ENCODE assay signal across 8 mouse cellular contexts in the genomic region with DNA sequence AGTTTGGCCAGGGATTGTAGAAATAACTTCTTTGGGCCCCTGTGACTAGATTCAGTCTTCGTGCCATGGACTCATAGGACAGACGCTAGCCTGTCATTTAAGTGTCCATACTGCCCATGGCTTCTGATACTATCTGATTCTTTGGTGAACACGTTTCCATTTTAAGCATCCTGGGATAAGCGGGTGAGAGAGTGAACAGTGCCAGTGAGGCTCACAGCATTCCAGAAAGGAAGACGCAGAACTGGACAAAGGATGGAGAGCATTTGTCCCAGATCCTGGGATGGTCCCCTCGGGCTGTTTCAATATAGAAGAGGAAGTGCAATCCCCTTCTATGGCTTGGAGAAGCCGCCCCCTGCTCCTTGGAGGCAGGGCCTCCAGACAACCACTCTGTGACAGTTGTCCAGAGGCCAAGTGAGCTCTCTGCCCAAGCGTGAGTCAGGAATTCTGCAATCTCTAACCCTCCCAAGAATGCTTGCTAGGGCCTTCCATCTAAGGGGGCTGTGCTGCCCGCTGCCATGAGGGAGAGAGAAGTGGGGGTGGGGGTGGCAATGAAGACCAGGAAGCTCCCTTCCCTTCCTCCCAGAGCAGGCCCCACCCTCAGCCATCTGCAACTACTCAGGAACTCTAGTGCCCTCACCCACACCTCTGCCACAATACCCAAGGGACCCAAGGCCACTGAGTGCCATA. TPM values are rescaled to one million over a fixed set of nuclear protein-coding genes. Genes with fewer than 3 reads are reported as not detected.
DNase-seq lines count a peak whose midpoint lies in the region; ATAC-seq and TF ChIP-seq lines count a peak whose summit lies in the region.

No protein-coding gene starts in this region.

- no peaks in the 10 kb centered on the region for H3K36me3 ChIP-seq in forebrain, embryonic 13.5 days (ENCODE audit: poor library complexity, severe bottlenecking)
- H3K36me3 ChIP-seq in hindbrain, embryonic 10.5 days = no peaks in the 10 kb centered on the region
- no peaks in the 10 kb centered on the region for H3K36me3 ChIP-seq in liver, embryonic 16.5 days (ENCODE audit: control insufficient read depth, insufficient read depth)

- WGBS in forebrain, embryonic 13.5 days = 28% methylated on average over 8 of the region's 9 CpGs
- 33% methylated on average over 9 of the region's 9 CpGs for WGBS in hindbrain, embryonic 10.5 days
- WGBS in liver, embryonic 16.5 days (ENCODE audit: insufficient replicate concordance) = 45% methylated on average over 9 of the region's 9 CpGs

- H3K4me2 ChIP-seq in forebrain, embryonic 13.5 days = peak overlapping the region; percentile 42; the same call in 1 of the 2 replicates
- H3K4me2 ChIP-seq in liver, embryonic 16.5 days (ENCODE audit: low read depth, low read length) = no peak overlapping the region

- H3K9me3 ChIP-seq in forebrain, embryonic 13.5 days (replicated peaks) = no peaks in the 10 kb centered on the region
- H3K9me3 ChIP-seq in hindbrain, embryonic 10.5 days = no peaks in the 10 kb centered on the region
- no peaks in the 10 kb centered on the region for H3K9me3 ChIP-seq in liver, embryonic 16.5 days (replicated peaks; ENCODE audit: control insufficient read depth, low read length)

- peaks cover 79% of the 10 kb centered on the region for H3K4me1 ChIP-seq in forebrain, embryonic 13.5 days
- H3K4me1 ChIP-seq in hindbrain, embryonic 10.5 days (replicated peaks) = peaks cover 84% of the 10 kb centered on the region
- H3K4me1 ChIP-seq in liver, embryonic 16.5 days (ENCODE audit: control insufficient read depth, low read depth, low read length) = peaks cover 6% of the 10 kb centered on the region

- DNase-seq in layer of hippocampus, adult 2 months (ENCODE audit: low spot score in 2 of 2) = no peak
- DNase-seq in layer of hippocampus, adult 8-10 months (ENCODE audit: low spot score in 2 of 2) = no peak
- peak; percentile 31 for DNase-seq in hindbrain, embryonic 10.5 days (ENCODE audit: low spot score)
- peak; percentile 47 for DNase-seq in ovary, postnatal 36 days (ENCODE audit: low spot score)
- DNase-seq in spleen, postnatal 4 days (ENCODE audit: low spot score in 2 of 2) = no peak
- no peak for DNase-seq in right cerebral cortex, postnatal 25 days

- peak overlapping the region; percentile 31 for H3K9ac ChIP-seq in forebrain, embryonic 13.5 days
- H3K9ac ChIP-seq in liver, embryonic 16.5 days (ENCODE audit: low read depth, low read length) = no peak overlapping the region; the same call in 1 of the 2 replicates

- H3K27me3 ChIP-seq in forebrain, embryonic 13.5 days = no peaks in the 10 kb centered on the region
- no peaks in the 10 kb centered on the region for H3K27me3 ChIP-seq in hindbrain, embryonic 10.5 days (ENCODE audit: insufficient read depth, poor library complexity, severe bottlenecking)
- peaks cover 8% of the 10 kb centered on the region for H3K27me3 ChIP-seq in liver, embryonic 16.5 days (ENCODE audit: control insufficient read depth, insufficient read depth, low read depth, low read length)

- H3K27ac ChIP-seq in layer of hippocampus, adult 2 months = peak overlapping the region; percentile 83
- H3K27ac ChIP-seq in forebrain, embryonic 13.5 days = peak overlapping the region; percentile 90
- H3K27ac ChIP-seq in hindbrain, embryonic 10.5 days = peak overlapping the region; percentile 99
- H3K27ac ChIP-seq in liver, embryonic 16.5 days (ENCODE audit: low read length) = 0 out of 2 replicates have a peak overlapping the region, but pooled peaks have one; percentile 19

- no peak for ATAC-seq in forebrain, embryonic 13.5 days
- ATAC-seq in liver, embryonic 16.5 days (ENCODE audit: low read depth) = no peak; the same call in 1 of the 2 replicates

- no peak for TF ChIP-seq CTCF in layer of hippocampus, adult 2 months (conservative IDR thresholded peaks at IDR 0.05)

- no peak overlapping the region; the same call in 1 of the 2 replicates for H3K4me3 ChIP-seq in layer of hippocampus, adult 2 months
- no peak overlapping the region for H3K4me3 ChIP-seq in forebrain, embryonic 13.5 days
- H3K4me3 ChIP-seq in hindbrain, embryonic 10.5 days = peak overlapping the region; percentile 39
- H3K4me3 ChIP-seq in liver, embryonic 16.5 days (ENCODE audit: low read depth, low read length) = no peak overlapping the region

RNA-seq across cellular contexts. Expression of gene Serpinh1, which starts 3.3 kb away (rescaled TPM):
- total RNA-seq in layer of hippocampus, adult 2 months (2021) = 10 to 100 TPM; 20.7 to 21.1 TPM
- total RNA-seq in layer of hippocampus, adult 8-10 months (2022) = 10 to 100 TPM; 16.8 to 24.1 (median 21.3) TPM
- polyA plus RNA-seq in forebrain, embryonic 13.5 days (2015; fragmentation: Nextera tagmentation; extraction: Ambion mirVana) = 261 and 291 TPM in 2 replicates
- polyA plus RNA-seq in hindbrain, embryonic 10.5 days (2016; fragmentation: Nextera tagmentation; extraction: Ambion mirVana) = 861 and 996 TPM in 2 replicates
- polyA plus RNA-seq in liver, embryonic 16.5 days (2015; fragmentation: Nextera tagmentation; extraction: Ambion mirVana) = 68.7 and 72.1 TPM in 2 replicates

RNA-seq across cellular contexts. Expression of gene Gdpd5, which starts 24.8 kb away (rescaled TPM):
- total RNA-seq in layer of hippocampus, adult 2 months (2021) = 10 to 100 TPM; 20.8 to 24.3 TPM
- total RNA-seq in layer of hippocampus, adult 8-10 months (2022) = 10 to 100 TPM; 17.4 to 32.6 (median 21.4) TPM
- 28.1 and 32.8 TPM in 2 replicates for polyA plus RNA-seq in forebrain, embryonic 13.5 days (2015; fragmentation: Nextera tagmentation; extraction: Ambion mirVana)
- polyA plus RNA-seq in hindbrain, embryonic 10.5 days (2016; fragmentation: Nextera tagmentation; extraction: Ambion mirVana) = 33.8 and 43.8 TPM in 2 replicates
- 1.5 and 2.1 TPM in 2 replicates for polyA plus RNA-seq in liver, embryonic 16.5 days (2015; fragmentation: Nextera tagmentation; extraction: Ambion mirVana)

Comparison
In these comparisons a context has a peak if more than half of its experiments do, and no peak if none do; other contexts are left out.
1. DNase-seq: peak in hindbrain, embryonic 10.5 days (single experiment) and ovary, postnatal 36 days (single experiment); none in layer of hippocampus, adult 2 months (0 of 2), layer of hippocampus, adult 8-10 months (0 of 2), spleen, postnatal 4 days (0 of 2) and right cerebral cortex, postnatal 25 days (single experiment).
2. H3K27ac ChIP-seq: peak in every context shown above with its lines; median percentile 99 in hindbrain, embryonic 10.5 days; 90 in forebrain, embryonic 13.5 days; 83 in layer of hippocampus, adult 2 months; 19 in liver, embryonic 16.5 days.